In genomic region chr19:41707850-41708249, GRCm38 (mm10) we compare ENCODE assay signal across 30 mouse cellular contexts. TPM values are rescaled to one million over a fixed set of nuclear protein-coding genes. Genes with fewer than 3 reads are reported as not detected.
DNase-seq lines count a peak whose midpoint lies in the region; ATAC-seq lines count a peak whose summit lies in the region.
"Had no signal": no experiment of that assay in that cellular context is flagged by ENCODE, and none has a peak within 500 bp of the region (broad histone marks: within the 10 kb centered on the region; RNA-seq: fewer than 3 reads in every experiment).

No protein-coding gene starts in this region.

- no peak for DNase-seq in forebrain, embryonic 10.5 days (ENCODE audit: extremely low spot score, low spot score)
- no peak for DNase-seq in forebrain, embryonic 11.5 days (ENCODE audit: low spot score)
- DNase-seq in hindbrain, embryonic 14.5 days (ENCODE audit: low spot score): no peak
- no peak for DNase-seq in heart, postnatal 14 days
- DNase-seq: cerebellum, adult 18-20 months; cerebellum, postnatal 25 days; gastrocnemius, postnatal 25 days; heart, adult 18-20 months; heart, postnatal 10 days; kidney, adult 9 months; kidney, postnatal 4 days; liver; lung, postnatal 4 days; right cerebral cortex, postnatal 14 days; thymus, adult 2 months; thymus, postnatal 4 days had no signal

- intact Hi-C loops in heart, postnatal 14 days (cut with DNase I): no loop called here

- WGBS in forebrain, embryonic 10.5 days: 63% methylated on average over 12 of the region's 12 CpGs
- WGBS in forebrain, embryonic 11.5 days: 61% methylated on average over 12 of the region's 12 CpGs
- WGBS in hindbrain, embryonic 14.5 days: 38% methylated on average over 12 of the region's 12 CpGs
- WGBS in hindbrain, embryonic 16.5 days: 29% methylated on average over 12 of the region's 12 CpGs
- 58% methylated on average over 12 of the region's 12 CpGs for WGBS in midbrain, embryonic 13.5 days
- WGBS in midbrain, embryonic 16.5 days: 43% methylated on average over 12 of the region's 12 CpGs
- WGBS in neural tube, embryonic 13.5 days: 18% methylated on average over 12 of the region's 12 CpGs

- H3K9me3 ChIP-seq in forebrain, embryonic 10.5 days: no peaks in the 10 kb centered on the region
- H3K9me3 ChIP-seq in forebrain, embryonic 11.5 days (ENCODE audit: control insufficient read depth, low read length): no peaks in the 10 kb centered on the region
- no peaks in the 10 kb centered on the region for H3K9me3 ChIP-seq in hindbrain, embryonic 14.5 days (ENCODE audit: control insufficient read depth, low read length)
- no peaks in the 10 kb centered on the region for H3K9me3 ChIP-seq in hindbrain, embryonic 16.5 days (ENCODE audit: control insufficient read depth, low read length)
- no peaks in the 10 kb centered on the region for H3K9me3 ChIP-seq in midbrain, embryonic 13.5 days
- H3K9me3 ChIP-seq in midbrain, embryonic 16.5 days (replicated peaks; ENCODE audit: control insufficient read depth, low read length, poor library complexity, severe bottlenecking): no peaks in the 10 kb centered on the region
- no peaks in the 10 kb centered on the region for H3K9me3 ChIP-seq in neural tube, embryonic 13.5 days
- H3K9me3 ChIP-seq: embryonic facial prominence, embryonic 15.5 days; heart, embryonic 12.5 days; hindbrain, embryonic 15.5 days; limb, embryonic 10.5 days; liver, embryonic 15.5 days; lung, embryonic 15.5 days had no signal

- H3K27me3 ChIP-seq in forebrain, embryonic 10.5 days (ENCODE audit: poor library complexity, severe bottlenecking): peaks cover 63% of the 10 kb centered on the region
- no peaks in the 10 kb centered on the region for H3K27me3 ChIP-seq in forebrain, embryonic 11.5 days (ENCODE audit: control insufficient read depth, insufficient read depth, low read length)
- 0 out of 2 replicates have a peak, but pooled peaks cover 4% of the 10 kb centered on the region for H3K27me3 ChIP-seq in hindbrain, embryonic 14.5 days (ENCODE audit: control insufficient read depth, insufficient read depth, low read length)
- H3K27me3 ChIP-seq in hindbrain, embryonic 16.5 days (replicated peaks; ENCODE audit: control insufficient read depth, insufficient read depth, low read length): no peaks in the 10 kb centered on the region
- H3K27me3 ChIP-seq in midbrain, embryonic 13.5 days: peaks cover 9% of the 10 kb centered on the region; the same call in 1 of the 2 replicates
- H3K27me3 ChIP-seq in midbrain, embryonic 16.5 days (ENCODE audit: control insufficient read depth, insufficient read depth, low read depth, low read length): no peaks in the 10 kb centered on the region
- H3K27me3 ChIP-seq in neural tube, embryonic 13.5 days: no peaks in the 10 kb centered on the region; the same call in 1 of the 2 replicates
- H3K27me3 ChIP-seq: hindbrain, embryonic 15.5 days; liver, embryonic 15.5 days; lung, embryonic 15.5 days had no signal

- no peak overlapping the region for H3K4me3 ChIP-seq in forebrain, embryonic 10.5 days
- H3K4me3 ChIP-seq in forebrain, embryonic 11.5 days (ENCODE audit: low read depth, low read length): no peak overlapping the region
- H3K4me3 ChIP-seq in hindbrain, embryonic 14.5 days (replicated peaks; ENCODE audit: low read length): no peak overlapping the region
- no peak overlapping the region for H3K4me3 ChIP-seq in hindbrain, embryonic 16.5 days (ENCODE audit: low read length)
- H3K4me3 ChIP-seq in midbrain, embryonic 13.5 days (replicated peaks): no peak overlapping the region
- no peak overlapping the region for H3K4me3 ChIP-seq in midbrain, embryonic 16.5 days (ENCODE audit: low read depth, low read length)
- no peak overlapping the region for H3K4me3 ChIP-seq in neural tube, embryonic 13.5 days
- H3K4me3 ChIP-seq: embryonic facial prominence, embryonic 15.5 days; heart, embryonic 12.5 days; hindbrain, embryonic 15.5 days; limb, embryonic 10.5 days; liver, embryonic 15.5 days; lung, embryonic 15.5 days; myocyte had no signal

- peaks cover 32% of the 10 kb centered on the region for H3K4me1 ChIP-seq in forebrain, embryonic 10.5 days
- H3K4me1 ChIP-seq in forebrain, embryonic 11.5 days (replicated peaks; ENCODE audit: control insufficient read depth, insufficient read depth, low read length): peaks cover 11% of the 10 kb centered on the region
- peaks cover 40% of the 10 kb centered on the region for H3K4me1 ChIP-seq in hindbrain, embryonic 14.5 days (replicated peaks; ENCODE audit: control insufficient read depth, insufficient read depth, low read length)
- H3K4me1 ChIP-seq in hindbrain, embryonic 16.5 days (ENCODE audit: control insufficient read depth, insufficient read depth, low read depth, low read length): peaks cover 21% of the 10 kb centered on the region
- peaks cover 44% of the 10 kb centered on the region for H3K4me1 ChIP-seq in midbrain, embryonic 13.5 days (replicated peaks)
- H3K4me1 ChIP-seq in midbrain, embryonic 16.5 days (ENCODE audit: control insufficient read depth, insufficient read depth, low read length): peaks cover 27% of the 10 kb centered on the region
- H3K4me1 ChIP-seq in neural tube, embryonic 13.5 days (replicated peaks): peaks cover 72% of the 10 kb centered on the region
- H3K4me1 ChIP-seq: embryonic facial prominence, embryonic 15.5 days; liver, embryonic 15.5 days; lung, embryonic 15.5 days had no signal

- no peak overlapping the region for H3K9ac ChIP-seq in forebrain, embryonic 11.5 days (ENCODE audit: low read length)
- no peak overlapping the region for H3K9ac ChIP-seq in hindbrain, embryonic 14.5 days
- H3K9ac ChIP-seq in hindbrain, embryonic 16.5 days (ENCODE audit: low read depth, low read length): no peak overlapping the region
- no peak overlapping the region for H3K9ac ChIP-seq in midbrain, embryonic 13.5 days (replicated peaks)
- H3K9ac ChIP-seq in midbrain, embryonic 16.5 days (ENCODE audit: low read depth, low read length): no peak overlapping the region
- H3K9ac ChIP-seq in neural tube, embryonic 13.5 days: peak overlapping the region; percentile 39; the same call in 1 of the 2 replicates
- H3K9ac ChIP-seq: embryonic facial prominence, embryonic 15.5 days; heart, embryonic 12.5 days; hindbrain, embryonic 15.5 days; liver, embryonic 15.5 days; lung, embryonic 15.5 days had no signal

- ATAC-seq in forebrain, embryonic 11.5 days (replicated peaks; ENCODE audit: low FRiP score): no peak
- ATAC-seq in hindbrain, embryonic 14.5 days (ENCODE audit: low FRiP score): no peak
- no peak for ATAC-seq in hindbrain, embryonic 16.5 days
- ATAC-seq in midbrain, embryonic 13.5 days: no peak
- ATAC-seq in midbrain, embryonic 16.5 days: no peak
- ATAC-seq in neural tube, embryonic 13.5 days (ENCODE audit: low read depth): no peak
- ATAC-seq: CD4-positive, CD25-positive, alpha-beta regulatory T cell, adult 4 months; intestine, embryonic 16.5 days had no signal

- H3K4me2 ChIP-seq in forebrain, embryonic 11.5 days (ENCODE audit: low read depth, low read length, severe bottlenecking): no peak overlapping the region
- no peak overlapping the region for H3K4me2 ChIP-seq in hindbrain, embryonic 14.5 days (replicated peaks)
- H3K4me2 ChIP-seq in hindbrain, embryonic 16.5 days (ENCODE audit: low read length): no peak overlapping the region
- H3K4me2 ChIP-seq in midbrain, embryonic 13.5 days (replicated peaks): no peak overlapping the region
- H3K4me2 ChIP-seq in midbrain, embryonic 16.5 days (ENCODE audit: low read length): no peak overlapping the region
- H3K4me2 ChIP-seq in neural tube, embryonic 13.5 days: 0 out of 2 replicates have a peak overlapping the region, but pooled peaks have one; percentile 8
- H3K4me2 ChIP-seq: embryonic facial prominence, embryonic 15.5 days; heart, embryonic 12.5 days; hindbrain, embryonic 15.5 days; liver, embryonic 15.5 days; lung, embryonic 15.5 days had no signal

- H3K27ac ChIP-seq in forebrain, embryonic 10.5 days: 0 out of 2 replicates have a peak overlapping the region, but pooled peaks have one; percentile 44
- H3K27ac ChIP-seq in forebrain, embryonic 11.5 days (ENCODE audit: low read depth, low read length): no peak overlapping the region
- H3K27ac ChIP-seq in hindbrain, embryonic 14.5 days: 0 out of 2 replicates have a peak overlapping the region, but pooled peaks have one; percentile 28
- H3K27ac ChIP-seq in hindbrain, embryonic 16.5 days (ENCODE audit: low read depth, low read length): no peak overlapping the region
- peak overlapping the region; percentile 27; the same call in 1 of the 2 replicates for H3K27ac ChIP-seq in midbrain, embryonic 13.5 days
- H3K27ac ChIP-seq in midbrain, embryonic 16.5 days (ENCODE audit: low read length): no peak overlapping the region
- H3K27ac ChIP-seq in neural tube, embryonic 13.5 days (replicated peaks): peak overlapping the region; percentile 86
- H3K27ac ChIP-seq: embryonic facial prominence, embryonic 15.5 days; limb, embryonic 10.5 days; liver, embryonic 15.5 days; lung, embryonic 15.5 days; stomach, postnatal 0 days had no signal

- no peaks in the 10 kb centered on the region for H3K36me3 ChIP-seq in forebrain, embryonic 10.5 days (replicated peaks)
- no peaks in the 10 kb centered on the region for H3K36me3 ChIP-seq in forebrain, embryonic 11.5 days (ENCODE audit: control insufficient read depth, insufficient read depth, low read length)
- H3K36me3 ChIP-seq in hindbrain, embryonic 14.5 days (replicated peaks; ENCODE audit: control insufficient read depth, insufficient read depth): no peaks in the 10 kb centered on the region; the same call in 1 of the 2 replicates
- no peaks in the 10 kb centered on the region for H3K36me3 ChIP-seq in hindbrain, embryonic 16.5 days (ENCODE audit: control insufficient read depth, insufficient read depth, low read length)
- no peaks in the 10 kb centered on the region for H3K36me3 ChIP-seq in midbrain, embryonic 13.5 days
- no peaks in the 10 kb centered on the region for H3K36me3 ChIP-seq in midbrain, embryonic 16.5 days (ENCODE audit: control insufficient read depth, insufficient read depth, low read length)
- no peaks in the 10 kb centered on the region for H3K36me3 ChIP-seq in neural tube, embryonic 13.5 days
- H3K36me3 ChIP-seq: embryonic facial prominence, embryonic 15.5 days; heart, embryonic 12.5 days; hindbrain, embryonic 15.5 days; limb, embryonic 10.5 days; liver, embryonic 15.5 days; lung, embryonic 15.5 days had no signal

RNA-seq across cellular contexts. Expression of gene Slit1, which starts 35.6 kb away (rescaled TPM):
- polyA plus RNA-seq in forebrain, embryonic 10.5 days (2016; fragmentation: Nextera tagmentation; extraction: Ambion mirVana): 0.73 and 1.4 TPM in 2 replicates
- 4.6 and 5.6 TPM in 2 replicates for polyA plus RNA-seq in forebrain, embryonic 11.5 days (2014; fragmentation: Nextera tagmentation; extraction: Ambion mirVana)
- 31.7 and 36.4 TPM in 2 replicates for polyA plus RNA-seq in hindbrain, embryonic 14.5 days (2014; fragmentation: Nextera tagmentation; extraction: Ambion mirVana)
- 17.4 and 23.1 TPM in 2 replicates for polyA plus RNA-seq in hindbrain, embryonic 16.5 days (2015; fragmentation: Nextera tagmentation; extraction: Ambion mirVana)
- polyA plus RNA-seq in midbrain, embryonic 13.5 days (2015; fragmentation: Nextera tagmentation; extraction: Ambion mirVana): 13.2 and 23.8 TPM in 2 replicates
- 18.2 and 21.4 TPM in 2 replicates for polyA plus RNA-seq in midbrain, embryonic 16.5 days (2015; fragmentation: Nextera tagmentation; extraction: Ambion mirVana)
- 34.2 and 35.8 TPM in 2 replicates for polyA plus RNA-seq in neural tube, embryonic 13.5 days (2015; fragmentation: Nextera tagmentation; extraction: Ambion mirVana)
- under 1 TPM; 0.07 to 0.12 TPM for total RNA-seq in heart, postnatal 14 days (2021)
- polyA plus RNA-seq: CD4-positive, CD25-positive, alpha-beta regulatory T cell, adult 4 months had no signal

Comparison
In these comparisons a context has a peak if more than half of its experiments do, and no peak if none do; other contexts are left out.
1. H3K27ac ChIP-seq: peak in forebrain, embryonic 10.5 days (single experiment), hindbrain, embryonic 14.5 days (single experiment), midbrain, embryonic 13.5 days (single experiment) and neural tube, embryonic 13.5 days (single experiment); none in forebrain, embryonic 11.5 days (single experiment), hindbrain, embryonic 16.5 days (single experiment) and midbrain, embryonic 16.5 days (single experiment).